Mouse (Mus musculus): ENCODE measurements around the gene Gm20521.

The Gm20521 gene

DNA sequence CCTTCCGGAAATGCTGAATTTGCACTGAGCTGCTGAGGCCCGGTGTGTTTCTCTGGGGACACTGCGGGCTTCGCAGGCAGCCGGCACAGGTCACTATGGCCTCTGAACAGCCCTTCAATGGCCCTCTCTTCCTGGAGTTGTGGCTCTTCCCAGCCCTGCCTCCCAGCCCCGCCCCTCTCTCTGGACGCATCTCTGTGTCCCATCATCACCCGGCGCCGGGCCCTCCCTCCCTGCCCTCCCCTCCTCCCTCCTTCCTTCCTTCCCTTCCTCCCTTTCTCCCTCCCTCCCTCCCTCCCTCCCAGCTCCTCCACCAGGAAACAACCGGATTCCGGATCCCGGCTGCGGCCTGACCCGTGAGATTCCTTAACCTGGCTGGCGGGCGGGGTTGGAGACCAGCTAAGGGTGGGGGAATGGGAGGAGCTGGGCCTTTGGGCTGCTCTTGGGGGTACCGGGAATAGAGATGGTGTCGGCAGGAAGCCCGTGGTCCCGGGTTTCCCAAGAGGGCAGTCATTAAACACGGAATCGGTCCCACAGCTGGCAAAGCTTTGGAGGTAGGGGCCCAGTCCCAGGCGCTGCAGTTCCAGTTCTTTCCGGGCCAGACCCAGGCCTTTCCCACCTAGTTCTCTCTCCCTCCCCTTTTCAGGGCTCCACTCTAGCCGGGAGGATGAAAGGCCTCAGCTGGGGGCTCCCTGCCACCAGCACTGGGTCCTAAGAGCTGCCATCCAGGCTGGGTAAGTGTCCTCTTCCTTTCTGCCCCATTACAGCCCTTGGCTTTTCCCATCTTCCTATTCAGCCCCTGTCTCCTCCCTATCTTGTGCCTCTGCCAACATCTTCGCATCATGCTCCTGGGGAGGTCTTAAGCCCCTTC, at the start of gene Gm20521, which contains the start of gene Bcl2l2:
Gene Gm20521 (plus strand): TSS at position 288 of the 868 bp plus-strand sequence.
Gene Bcl2l2 (plus strand): TSS at position 224 of the 868 bp plus-strand sequence.
- in situ Hi-C loops (cut with MseI, MboI), result no loop called here

DNA sequence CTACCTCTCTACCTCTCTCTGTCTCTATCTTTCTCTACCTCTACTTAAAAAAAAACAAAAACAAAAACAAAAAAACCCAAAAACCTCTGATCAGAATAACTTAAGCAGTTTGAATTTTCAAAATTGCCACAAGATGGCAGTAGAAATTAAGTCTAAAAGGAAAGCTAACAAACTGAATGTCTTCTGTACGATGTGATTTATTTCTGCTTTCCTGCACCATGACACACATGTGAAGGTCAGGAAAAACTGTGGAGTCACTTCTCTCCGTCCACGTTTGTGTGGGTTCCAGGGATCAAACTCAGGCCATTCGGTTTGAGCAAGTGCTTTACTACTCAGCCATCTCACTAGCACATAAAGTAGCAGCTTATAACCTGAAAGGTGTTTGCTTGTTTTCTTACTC, 39.8 kb upstream of the Gm20521 start:
- in situ Hi-C loops (cut with MseI, MboI), result no loop called here

DNA sequence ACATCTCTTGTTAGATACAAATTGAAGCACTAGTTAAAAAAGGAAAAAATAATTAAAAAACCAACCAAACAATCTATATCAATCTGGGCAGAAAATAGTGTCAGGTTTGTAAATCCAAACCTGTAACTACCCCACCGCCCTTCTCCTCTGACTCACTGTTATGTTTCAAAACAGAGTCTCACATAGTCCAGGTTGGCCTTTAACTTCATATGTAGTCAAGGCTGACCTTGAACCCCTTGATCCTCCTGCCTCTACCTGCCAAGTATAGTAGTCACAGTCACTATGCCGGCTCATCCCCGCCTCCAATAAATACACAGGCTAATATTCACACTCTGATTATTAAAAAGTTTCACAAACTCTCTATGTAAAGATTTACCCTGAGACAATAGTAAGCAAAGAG, 27.5 kb upstream of the Gm20521 start:
- in situ Hi-C loops (cut with MseI, MboI), result no loop called here

DNA sequence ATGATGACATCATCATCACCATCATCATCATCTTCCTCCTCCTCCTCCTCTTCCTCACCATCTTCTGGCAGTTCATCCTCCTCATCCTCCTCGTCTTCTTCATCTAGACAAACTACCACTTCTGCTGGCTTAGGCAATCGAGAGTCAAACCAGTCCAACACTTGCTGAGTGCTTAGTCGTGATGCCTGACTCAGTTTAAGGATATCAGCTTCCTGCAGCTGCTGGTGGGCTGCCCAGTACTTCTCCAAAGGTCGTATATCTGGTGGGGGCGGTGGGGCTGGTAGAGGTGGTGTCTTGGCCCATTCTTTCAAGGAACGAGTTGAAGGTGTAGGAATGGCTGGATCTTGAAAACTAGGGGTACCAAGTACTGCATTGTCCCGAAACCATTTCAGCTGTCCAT, 26.5 kb upstream of the Gm20521 start:
- in situ Hi-C loops (cut with MseI, MboI), result no loop called here

DNA sequence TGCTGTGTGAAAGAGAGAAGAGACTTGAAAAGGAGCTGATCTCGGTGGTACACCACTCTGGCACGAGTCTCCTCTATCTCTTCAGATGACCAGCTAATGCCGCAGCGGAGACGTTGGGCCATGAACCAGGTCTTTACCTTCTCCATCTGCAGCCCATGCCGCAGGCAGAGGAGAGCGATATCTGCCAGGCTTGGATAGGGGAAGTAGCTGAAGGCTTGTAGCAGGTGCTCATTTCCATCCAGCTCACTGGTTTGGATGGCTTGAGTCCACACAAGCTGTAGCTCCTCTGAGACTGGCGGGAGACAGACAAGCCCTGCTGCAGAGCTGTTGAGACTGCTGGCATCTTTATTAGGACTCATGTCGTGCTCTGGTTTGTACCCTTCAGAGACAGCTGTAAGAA, 25.4 kb upstream of the Gm20521 start:
- in situ Hi-C loops (cut with MseI, MboI), result no loop called here

DNA sequence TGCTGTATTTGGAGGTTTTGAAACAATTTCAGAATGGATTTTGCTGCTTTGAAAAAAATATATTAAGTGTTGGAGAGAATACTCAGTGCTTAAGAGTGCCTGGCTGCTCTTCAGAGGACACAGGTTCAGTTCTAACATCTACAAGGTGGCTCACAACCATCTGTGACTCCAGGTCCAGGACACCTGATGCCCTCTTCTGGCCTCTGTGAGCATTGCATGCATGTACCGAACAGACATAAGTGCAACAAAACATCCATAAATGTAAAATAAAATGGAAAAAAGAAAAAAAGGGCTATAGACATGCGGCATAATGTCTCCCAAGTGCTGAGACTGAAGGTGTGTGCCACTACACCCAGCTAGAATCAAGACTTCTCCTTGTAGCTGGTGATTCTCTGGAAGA, 22.7 kb upstream of the Gm20521 start:
- in situ Hi-C loops (cut with MseI, MboI), result no loop called here

DNA sequence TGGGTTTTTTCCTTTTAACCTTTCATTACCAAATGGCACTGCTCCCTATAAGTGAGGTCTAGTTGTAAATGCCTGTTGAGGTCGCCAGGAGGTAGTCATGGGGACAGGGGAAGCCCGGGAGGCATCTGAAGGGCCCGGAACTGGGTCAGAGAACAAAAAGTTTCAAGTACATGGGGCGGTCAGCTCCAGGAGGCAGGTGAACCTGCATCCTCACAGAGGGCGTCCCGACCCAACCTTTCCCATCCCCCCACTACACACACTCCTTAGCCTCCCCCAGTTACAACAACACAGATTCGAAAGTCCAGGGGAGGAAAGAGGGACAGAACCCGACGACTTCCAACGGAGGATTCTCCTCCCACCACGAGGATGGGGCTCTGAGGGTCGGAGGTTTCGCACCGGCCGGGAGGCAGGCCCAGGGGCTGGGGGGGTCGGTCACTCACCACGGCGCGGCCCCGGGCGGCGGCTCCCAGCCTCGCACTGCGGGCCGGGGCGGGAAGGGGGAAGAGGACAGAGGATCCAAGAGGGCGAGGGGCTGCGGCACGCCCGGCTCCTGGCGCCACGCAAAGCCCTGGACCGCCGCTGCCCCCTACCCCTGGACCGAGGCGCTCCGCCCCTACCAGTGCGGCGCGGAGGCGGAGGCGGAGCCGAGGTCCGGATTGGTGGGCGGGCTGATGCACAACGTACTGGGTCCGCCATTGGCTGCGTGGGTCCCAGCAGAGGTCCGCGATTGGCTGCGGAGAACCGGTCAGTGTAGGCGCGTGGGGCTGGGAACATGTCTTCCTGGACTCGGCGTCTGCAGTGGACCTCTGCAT, 19.5 kb upstream of the Gm20521 start:
- in situ Hi-C loops (cut with MseI, MboI), result no loop called here

DNA sequence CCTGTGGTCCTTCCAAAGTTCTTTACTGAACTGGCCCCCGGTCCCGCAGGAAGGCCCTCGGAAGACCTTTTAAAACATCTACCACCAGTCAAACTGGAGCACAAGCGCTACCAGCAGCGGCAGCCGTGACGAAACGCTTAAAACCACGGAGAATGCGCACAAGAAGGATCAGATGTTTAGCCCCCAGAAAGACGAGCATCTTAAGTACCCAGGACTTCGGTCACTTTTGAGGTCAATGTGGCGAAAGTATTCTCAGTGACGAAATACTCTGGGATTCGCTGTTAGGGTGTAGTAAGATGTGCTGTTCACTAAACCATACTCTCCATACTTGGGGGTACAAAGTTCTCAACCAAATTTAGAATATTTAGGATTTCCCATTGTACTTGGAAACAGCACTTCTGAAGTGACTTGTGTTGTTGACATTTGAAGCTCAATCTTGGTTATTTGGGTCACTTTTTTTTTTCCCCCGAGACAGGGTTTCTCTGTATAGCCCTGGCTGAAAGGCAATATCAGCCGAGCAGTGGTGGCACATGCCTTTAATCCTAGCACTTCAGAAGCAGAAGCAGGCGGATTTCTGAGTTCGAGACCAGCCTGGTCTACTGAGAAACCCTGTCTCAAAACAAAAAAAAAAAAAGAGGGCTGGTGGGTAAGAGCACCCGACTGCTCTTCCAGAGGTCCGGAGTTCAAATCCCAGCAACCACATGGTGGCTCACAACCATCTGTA, 18.8 kb upstream of the Gm20521 start:
- in situ Hi-C loops (cut with MseI, MboI), result no loop called here

DNA sequence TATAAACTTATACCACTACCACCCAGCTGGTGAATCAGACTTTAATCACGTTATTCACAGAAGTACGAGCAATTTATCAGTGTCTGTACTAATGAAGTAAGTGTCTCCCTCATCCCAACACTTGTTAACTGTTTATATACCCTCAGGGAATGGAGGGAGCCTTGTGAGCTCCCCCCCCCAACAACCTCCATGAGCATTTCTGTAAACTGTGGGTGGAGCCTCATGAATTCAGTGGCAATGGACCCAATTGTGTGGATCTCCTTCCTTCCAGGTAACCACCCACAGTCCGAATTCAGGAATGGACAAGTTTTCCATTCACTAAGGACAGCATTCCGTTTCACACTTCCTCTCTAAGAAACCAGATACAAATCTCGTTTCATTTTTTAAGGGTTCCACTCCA, 17.6 kb upstream of the Gm20521 start:
- in situ Hi-C loops (cut with MseI, MboI), result no loop called here

DNA sequence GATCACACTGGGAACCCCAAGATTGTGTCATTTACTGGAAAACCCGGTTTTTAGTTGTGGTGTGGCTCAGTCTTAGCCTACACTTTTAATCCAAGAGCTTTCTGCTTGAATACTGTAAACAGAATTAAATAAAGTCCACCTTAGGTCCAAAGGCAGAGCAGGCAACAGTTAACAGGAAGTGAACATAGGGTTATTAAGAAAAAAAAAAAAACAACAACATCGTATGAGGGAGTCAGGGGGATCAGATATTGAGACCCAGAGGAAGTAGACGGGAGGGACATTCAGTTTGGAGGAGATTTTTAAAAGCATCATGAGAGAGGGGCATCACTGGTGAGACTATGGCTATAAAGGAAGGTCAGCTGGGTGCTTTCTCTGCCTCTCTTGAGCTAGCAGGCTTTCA, 17.0 kb upstream of the Gm20521 start:
- in situ Hi-C loops (cut with MseI, MboI), result no loop called here

DNA sequence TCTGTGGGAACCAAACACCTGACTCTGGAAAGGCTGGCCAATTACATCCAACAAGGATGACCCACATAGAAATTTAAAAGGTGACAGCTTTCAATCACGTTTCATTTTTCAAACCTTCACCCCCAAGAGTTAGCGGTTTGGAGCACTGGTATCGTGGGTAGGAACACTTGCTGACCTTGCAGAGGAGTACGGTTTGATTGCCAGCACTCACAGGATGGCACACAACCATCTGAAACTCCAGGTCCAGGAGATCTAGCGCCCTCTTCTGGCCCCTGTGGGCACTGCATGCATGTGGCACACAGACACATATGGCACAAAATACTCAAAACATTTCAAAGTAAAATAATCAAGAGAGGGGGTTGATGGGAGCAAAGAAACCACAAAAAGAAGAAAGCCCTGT, 16.3 kb upstream of the Gm20521 start:
- in situ Hi-C loops (cut with MseI, MboI), result no loop called here

DNA sequence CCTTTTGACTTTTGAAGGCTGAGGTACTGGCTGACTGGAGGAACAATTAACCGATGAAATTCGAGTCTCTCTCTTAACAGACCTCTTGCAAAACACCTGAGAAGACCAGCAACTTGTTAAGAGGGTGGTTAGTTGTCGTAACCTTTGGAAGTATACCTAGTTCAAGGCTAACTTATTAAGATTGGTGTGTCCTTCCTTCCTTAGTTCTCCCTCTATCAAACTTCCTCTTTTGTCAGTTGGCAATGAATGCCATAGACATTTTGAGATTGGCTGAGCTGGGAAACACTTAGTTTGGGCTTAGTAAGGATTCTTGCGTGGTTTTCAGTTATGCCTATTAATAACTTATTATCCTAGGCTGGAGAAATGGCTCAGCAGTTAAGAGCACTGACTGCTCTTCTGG, 15.2 kb upstream of the Gm20521 start:
- in situ Hi-C loops (cut with MseI, MboI), result no loop called here

DNA sequence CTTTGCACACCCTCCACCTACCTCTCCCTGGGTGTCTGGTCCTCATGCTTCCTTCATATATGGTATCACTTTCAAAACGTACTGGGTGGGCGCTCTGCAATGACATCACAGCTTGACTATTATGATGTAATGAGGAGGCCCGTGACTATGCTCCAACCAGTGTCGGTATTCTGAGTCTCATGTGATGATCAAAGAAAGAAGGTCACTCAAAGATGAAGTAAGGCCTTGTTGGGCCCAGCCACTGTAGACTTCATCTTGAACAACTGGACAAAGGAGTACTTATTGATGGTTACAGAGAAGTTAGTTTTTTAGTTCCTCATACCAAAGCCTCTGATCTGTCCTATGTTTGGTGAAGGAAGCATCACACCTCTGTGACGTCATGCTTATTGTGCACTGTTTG, 12.4 kb upstream of the Gm20521 start, which contains the start of gene Homez:
Gene Homez (minus strand): TSS at position 101 of the 400 bp plus-strand sequence.
- in situ Hi-C loops (cut with MseI, MboI), result no loop called here

DNA sequence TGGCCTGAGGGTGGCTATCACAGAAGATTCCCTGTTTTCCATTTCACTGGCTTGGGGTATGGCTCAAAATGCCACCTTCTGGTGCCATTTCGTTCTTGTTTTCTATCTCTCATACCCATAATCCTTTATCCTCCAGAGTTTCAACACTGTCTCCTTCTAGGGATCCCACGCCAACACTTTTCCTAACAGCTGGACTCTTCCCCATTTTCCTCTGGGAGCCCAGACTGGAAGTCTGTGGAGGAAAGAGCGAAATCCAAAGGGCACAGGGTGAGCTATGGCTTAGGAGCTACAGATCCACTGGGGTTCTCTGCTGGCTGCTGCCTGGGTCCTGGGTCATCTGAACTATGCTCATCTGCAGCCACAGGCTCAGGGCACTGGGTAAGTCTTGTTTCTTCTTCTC, 9.1 kb upstream of the Gm20521 start:
- in situ Hi-C loops (cut with MseI, MboI), result no loop called here

DNA sequence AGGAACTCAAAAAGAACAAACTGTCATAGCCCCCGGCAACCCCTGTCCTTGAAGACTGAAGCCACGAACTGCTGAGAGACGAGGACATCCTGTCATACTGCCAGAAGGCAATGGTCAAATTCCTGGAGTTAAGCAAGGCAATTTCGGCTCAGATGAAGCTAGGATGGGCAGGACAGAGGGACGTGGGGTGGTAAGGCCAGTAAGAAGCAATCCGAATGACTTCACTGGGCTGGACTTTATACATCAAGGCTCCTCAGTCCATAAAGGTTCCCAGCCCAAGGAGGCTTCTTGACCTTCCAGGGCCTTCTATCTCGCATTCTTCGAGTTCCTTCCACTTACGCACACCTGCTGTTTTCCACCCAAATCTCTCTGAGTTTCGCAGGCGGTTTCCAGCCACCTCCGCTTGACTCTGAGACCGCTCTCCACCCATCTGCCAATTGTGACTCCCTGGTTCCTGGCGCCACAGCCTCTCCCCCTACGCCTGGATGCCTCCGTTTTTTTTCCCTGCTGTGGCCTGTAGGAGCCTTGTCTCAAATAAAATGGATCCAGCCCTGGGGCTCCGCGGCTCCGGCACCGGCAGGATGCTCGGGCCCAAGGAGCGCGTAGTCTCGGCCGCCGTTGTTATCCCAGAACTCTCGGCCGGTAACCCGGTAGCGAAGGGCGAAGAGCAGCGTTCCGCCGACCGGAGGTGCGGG, 7.2 kb upstream of the Gm20521 start:
- in situ Hi-C loops (cut with MseI, MboI), result no loop called here

DNA sequence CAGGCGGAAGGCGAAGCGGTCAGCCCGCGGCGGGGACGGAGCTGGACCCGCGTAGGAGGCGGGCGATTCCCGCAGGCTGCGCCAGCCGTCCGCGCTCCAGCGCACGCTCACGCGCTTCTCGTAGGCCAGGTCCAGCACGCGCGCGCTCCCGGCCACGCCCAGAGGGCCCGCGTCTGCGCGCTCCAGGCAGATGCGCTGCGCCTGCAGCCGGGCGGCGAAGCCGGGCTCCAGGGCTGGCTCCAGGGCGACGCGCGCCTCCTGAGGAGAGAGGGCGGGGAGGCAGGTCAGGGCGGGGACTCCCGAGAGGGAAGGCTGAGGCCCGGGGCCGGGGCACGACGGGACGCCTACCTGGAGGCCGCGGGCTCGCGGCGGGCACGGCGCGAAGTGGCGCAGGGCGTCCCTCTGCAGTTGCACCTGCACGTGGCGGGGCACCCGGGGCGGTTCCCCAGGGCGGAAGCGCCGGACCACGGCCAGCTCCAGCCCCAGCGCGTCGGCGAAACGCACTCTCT, 6.6 kb upstream of the Gm20521 start:
- in situ Hi-C loops (cut with MseI, MboI), result no loop called here

DNA sequence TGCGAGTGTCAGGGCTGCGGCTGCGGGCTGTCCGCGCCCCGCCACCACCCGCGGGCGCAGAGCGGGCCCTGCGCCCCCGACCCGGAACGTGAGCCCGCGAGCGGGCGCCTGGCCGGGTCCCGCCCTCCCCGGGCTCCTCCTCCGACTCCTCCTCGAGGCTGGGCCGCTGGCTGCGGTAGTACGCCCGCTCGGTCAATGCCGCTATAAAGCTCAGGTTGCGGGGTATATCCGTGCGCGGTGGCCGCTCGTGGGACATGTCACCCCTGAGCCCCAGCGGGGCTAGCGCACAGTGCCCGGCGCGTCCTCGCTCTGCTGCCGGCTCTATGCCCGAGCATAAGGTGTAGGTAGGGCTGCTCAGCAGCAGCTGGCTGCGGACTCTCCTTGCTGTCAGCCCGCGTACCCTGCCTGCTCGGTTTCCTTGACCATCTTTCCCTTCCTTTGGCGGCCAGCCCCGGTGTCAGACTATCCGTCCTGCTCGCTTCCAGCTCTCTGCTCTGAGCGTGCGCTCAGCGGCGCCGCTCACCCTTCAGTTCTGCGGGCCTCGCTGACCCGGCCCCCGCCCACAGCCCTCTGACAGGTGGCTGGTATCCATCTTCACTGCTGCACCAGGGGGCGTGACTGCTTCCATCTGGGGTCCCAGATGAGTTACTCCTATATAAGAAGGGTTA, 6.1 kb upstream of the Gm20521 start, which contains the start of gene Ppp1r3e:
Gene Ppp1r3e (minus strand): TSS at position 503 of the 668 bp plus-strand sequence.
- in situ Hi-C loops (cut with MseI, MboI), result no loop called here

DNA sequence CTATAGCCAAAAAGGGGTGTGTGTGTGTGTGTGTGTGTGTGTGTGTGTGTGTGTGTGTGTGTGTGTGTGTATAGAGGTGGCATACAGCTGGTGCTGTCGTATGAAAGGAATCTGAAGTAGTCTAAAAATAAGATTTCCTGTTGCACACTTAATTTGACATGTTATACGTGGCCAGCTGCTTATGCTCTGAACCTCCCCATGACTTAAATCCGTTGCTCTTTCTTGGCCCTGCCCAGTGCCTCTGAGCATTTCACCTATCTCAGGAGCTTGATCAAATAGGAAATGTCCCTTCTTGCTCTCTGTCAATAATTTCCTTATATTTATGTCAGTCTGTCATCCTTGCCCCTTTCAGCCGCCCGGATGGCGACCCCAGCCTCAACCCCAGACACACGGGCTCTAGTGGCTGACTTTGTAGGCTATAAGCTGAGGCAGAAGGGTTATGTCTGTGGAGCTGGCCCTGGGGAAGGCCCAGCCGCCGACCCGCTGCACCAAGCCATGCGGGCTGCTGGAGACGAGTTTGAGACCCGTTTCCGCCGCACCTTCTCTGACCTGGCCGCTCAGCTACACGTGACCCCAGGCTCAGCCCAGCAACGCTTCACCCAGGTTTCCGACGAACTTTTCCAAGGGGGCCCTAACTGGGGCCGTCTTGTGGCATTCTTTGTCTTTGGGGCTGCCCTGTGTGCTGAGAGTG, 926 bp downstream of the Gm20521 start:
- in situ Hi-C loops (cut with MseI, MboI), result no loop called here

DNA sequence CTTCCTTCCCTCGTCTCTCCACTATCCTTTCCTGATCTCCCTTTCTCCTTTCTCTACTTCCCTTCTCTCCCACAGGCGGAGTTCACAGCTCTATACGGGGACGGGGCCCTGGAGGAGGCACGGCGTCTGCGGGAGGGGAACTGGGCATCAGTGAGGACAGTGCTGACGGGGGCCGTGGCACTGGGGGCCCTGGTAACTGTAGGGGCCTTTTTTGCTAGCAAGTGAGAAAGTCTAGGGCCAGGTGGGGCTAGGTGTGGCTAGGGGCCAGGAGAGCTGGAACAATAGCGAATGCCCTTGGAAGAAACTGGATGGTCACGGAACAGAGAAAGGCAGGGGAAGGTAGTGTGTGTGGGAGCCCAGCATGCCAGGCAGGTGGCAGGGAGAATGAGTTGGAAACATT, 2.1 kb downstream of the Gm20521 start:
- in situ Hi-C loops (cut with MseI, MboI), result no loop called here

DNA sequence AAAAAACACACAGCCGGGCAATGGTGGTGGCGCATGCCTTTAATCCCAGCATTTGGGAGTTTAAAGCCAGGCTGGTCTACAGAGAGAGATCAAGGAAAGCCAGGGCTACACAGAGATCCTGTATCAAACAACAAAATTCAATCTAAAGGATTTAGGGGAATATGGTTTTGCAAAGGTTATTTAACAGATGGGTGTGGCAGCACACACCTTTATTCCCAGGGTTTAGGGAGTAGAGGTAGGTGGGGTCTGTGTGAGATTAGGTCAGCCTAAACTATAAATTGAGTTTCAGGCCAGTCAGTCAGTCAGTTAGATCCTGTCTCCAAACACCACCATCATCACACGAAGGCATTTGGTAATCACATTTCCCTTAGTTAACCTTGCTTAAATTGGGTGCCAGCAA, 9.0 kb downstream of the Gm20521 start, which contains the start of gene Pabpn1:
Gene Pabpn1 (plus strand): TSS at position 301 of the 400 bp plus-strand sequence.
- in situ Hi-C loops (cut with MseI, MboI), result no loop called here
